Mouse (Mus musculus) hindbrain, embryonic 15.5 days (tissue): ENCODE measurements around the gene Rhbg. TPM values are rescaled to one million over a fixed set of nuclear protein-coding genes. Genes with fewer than 3 reads are reported as not detected.

ENCODE experiments used
- microRNA-seq: library from miRNA; unstranded; fragments of <30 nt; microRNA quantifications from one replicate; pipeline ENCODE4, GENCODE M21; 2016
- polyA plus RNA-seq: library from polyadenylated mRNA; unstranded; fragments of >200 nt; fragmentation: Nextera tagmentation; extraction: Ambion mirVana; gene quantifications from 2 replicates; pipeline ENCODE4 v1.2.1, GENCODE M21; 2015

The Rhbg gene
- polyA plus RNA-seq, 1 experiment from 2014 or later = 0.60 TPM

Small RNA genes lying within 50 kb of the gene (microRNA-seq; reads per million reads assigned to microRNA genes)
- gene Gm25641 (not detected), gene Mir3093 (27.2 reads per million, percentile 37 among the genes with 10 or more reads in this experiment), gene Mir9-1 (not detected)

Other genes starting within 250 kb of the Rhbg start
- 0.87 and 0.95 TPM in 2 replicates for gene Hapln2, start 227.1 kb downstream of the Rhbg start, polyA plus RNA-seq
- gene Gpatch4, start 211.6 kb downstream of the Rhbg start, polyA plus RNA-seq = 36.0 and 36.5 TPM in 2 replicates
- 153 and 158 TPM in 2 replicates for gene Naxe, start 196.2 kb downstream of the Rhbg start, polyA plus RNA-seq
- not detected in 2 replicates for gene Ttc24, start 176.4 kb downstream of the Rhbg start, polyA plus RNA-seq
- 3.4 and 4.4 TPM in 2 replicates for gene Iqgap3, start 172.7 kb downstream of the Rhbg start, polyA plus RNA-seq
- gene Mef2d, start 112.3 kb downstream of the Rhbg start, polyA plus RNA-seq = 19.2 and 23.9 TPM in 2 replicates
- 0.35 TPM in 1 of 2 replicates, not detected in the other for gene Gm38392, start 32.5 kb upstream of the Rhbg start, polyA plus RNA-seq
- 9.5 and 12.2 TPM in 2 replicates for gene Tsacc, start 42.3 kb upstream of the Rhbg start, polyA plus RNA-seq
- gene Cct3, start 42.4 kb upstream of the Rhbg start, polyA plus RNA-seq = 446 and 451 TPM in 2 replicates
- 119 and 125 TPM in 2 replicates for gene Glmp, start 70.3 kb upstream of the Rhbg start, polyA plus RNA-seq
- 1.2 and 1.7 TPM in 2 replicates for gene Tmem79, start 81.4 kb upstream of the Rhbg start, polyA plus RNA-seq
- gene Smg5, start 81.6 kb upstream of the Rhbg start, polyA plus RNA-seq = 62.5 and 64.0 TPM in 2 replicates
- 1.9 and 2.3 TPM in 2 replicates for gene Paqr6, start 109.9 kb upstream of the Rhbg start, polyA plus RNA-seq
- not detected in 2 replicates for gene Bglap3, start 118.0 kb upstream of the Rhbg start, polyA plus RNA-seq
- gene Bglap2, start 124.0 kb upstream of the Rhbg start, polyA plus RNA-seq = not detected in 2 replicates
- not detected in 2 replicates for gene Bglap, start 129.8 kb upstream of the Rhbg start, polyA plus RNA-seq
- gene Pmf1, start 155.6 kb upstream of the Rhbg start, polyA plus RNA-seq = 28.8 and 35.4 TPM in 2 replicates
- 34.7 and 40.4 TPM in 2 replicates for gene Slc25a44, start 170.4 kb upstream of the Rhbg start, polyA plus RNA-seq
- 30.4 and 30.5 TPM in 2 replicates for gene Sema4a, start 206.5 kb upstream of the Rhbg start, polyA plus RNA-seq